Mouse (Mus musculus) ovary, adult 18-20 months (tissue): ENCODE data around the gene Igfbp4.

Experiments
- DNase-seq: peaks from one replicate; pipeline ENCODE4 v3.0.0; 2022; ENCODE audit warnings: low spot score, mixed read lengths

Igfbp4 gene

GRCm38 (mm10) chr11:99041841-99042780 is 1.1 kb downstream of the Igfbp4 start:
- no peak for DNase-seq

GRCm38 (mm10) chr11:99042834-99043431 is 1.9 kb downstream of the Igfbp4 start:
- DNase-seq, result peak; percentile 40

GRCm38 (mm10) chr11:99043632-99044031 is 2.6 kb downstream of the Igfbp4 start:
- no peak for DNase-seq

- DNase-seq, result no peak
Measured at GRCm38 (mm10) chr11:99044306-99044705, 3.3 kb downstream of the Igfbp4 start.

- DNase-seq, result no peak
Measured at GRCm38 (mm10) chr11:99045159-99045889, 4.3 kb downstream of the Igfbp4 start.

- DNase-seq, result peak; percentile 59
Measured at GRCm38 (mm10) chr11:99047120-99047519, 6.1 kb downstream of the Igfbp4 start.

- no peak for DNase-seq
Measured at GRCm38 (mm10) chr11:99047643-99048042, 6.6 kb downstream of the Igfbp4 start.

GRCm38 (mm10) chr11:99055143-99055542 is 14.1 kb downstream of the Igfbp4 start:
- no peak for DNase-seq

- DNase-seq, result no peak
Measured at GRCm38 (mm10) chr11:99055571-99056452, 14.8 kb downstream of the Igfbp4 start.

GRCm38 (mm10) chr11:99060435-99060834 is 19.4 kb downstream of the Igfbp4 start:
- DNase-seq, result no peak

GRCm38 (mm10) chr11:99062661-99063060 is 21.6 kb downstream of the Igfbp4 start:
- DNase-seq, result no peak

GRCm38 (mm10) chr11:99063406-99064131 is 22.5 kb downstream of the Igfbp4 start:
- no peak for DNase-seq

- DNase-seq, result no peak
Measured at GRCm38 (mm10) chr11:99065353-99065752, 24.3 kb downstream of the Igfbp4 start.

- DNase-seq, result peak; percentile 71
Measured at GRCm38 (mm10) chr11:99065979-99066378, 24.9 kb downstream of the Igfbp4 start.

GRCm38 (mm10) chr11:99067591-99067990 is 26.5 kb downstream of the Igfbp4 start:
- no peak for DNase-seq

GRCm38 (mm10) chr11:99068455-99068854 is 27.4 kb downstream of the Igfbp4 start:
- DNase-seq, result no peak

- no peak for DNase-seq
Measured at GRCm38 (mm10) chr11:99071866-99072265, 30.8 kb downstream of the Igfbp4 start.

GRCm38 (mm10) chr11:99073781-99074180 is 32.7 kb downstream of the Igfbp4 start:
- DNase-seq, result no peak

- no peak for DNase-seq
Measured at GRCm38 (mm10) chr11:99076744-99077319, 35.8 kb downstream of the Igfbp4 start.

GRCm38 (mm10) chr11:99077869-99078268 is 36.8 kb downstream of the Igfbp4 start:
- no peak for DNase-seq
